Mouse (Mus musculus): ENCODE data around the gene Tmem91.

Gene Tmem91

DNA sequence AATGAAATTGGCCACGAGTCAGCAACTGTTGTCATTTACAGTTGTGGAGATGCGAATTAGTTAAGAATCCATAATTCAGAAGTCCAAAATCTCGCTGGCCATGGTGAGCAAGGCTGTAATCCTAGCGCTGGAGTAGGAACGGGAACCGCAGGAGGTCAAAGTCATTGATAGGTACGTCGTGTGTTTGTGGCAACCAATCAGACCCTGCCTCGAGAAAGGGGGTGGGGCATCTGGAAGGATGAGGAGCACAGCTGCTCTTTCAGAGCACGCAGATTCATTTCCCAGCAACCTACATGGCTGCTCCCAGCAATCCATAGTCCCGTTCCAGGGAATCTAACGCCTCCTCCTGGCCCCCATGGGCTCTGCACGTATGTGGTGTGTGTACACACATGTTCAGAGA is 24.9 kb upstream of the Tmem91 start:
- DNase-seq (ENCODE audit: low read depth, low spot score): no peak

DNA sequence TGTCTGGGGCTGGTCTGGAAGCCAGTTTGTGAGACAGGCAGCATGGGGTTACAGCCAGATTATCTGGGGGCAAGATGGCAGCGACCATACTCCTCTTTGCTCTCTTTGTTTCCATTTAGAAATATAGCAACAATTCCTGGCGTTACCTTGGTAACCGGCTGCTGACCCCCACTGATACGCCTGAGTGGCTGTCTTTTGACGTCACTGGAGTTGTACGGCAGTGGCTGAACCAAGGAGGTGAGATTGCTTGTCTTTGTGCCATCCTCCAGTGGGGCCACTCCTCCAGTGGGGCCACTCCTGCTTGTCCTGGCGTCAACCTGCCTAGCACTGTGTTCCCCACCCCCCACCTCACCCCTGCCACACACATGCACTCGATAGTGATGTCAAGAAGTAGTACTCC is 19.1 kb upstream of the Tmem91 start:
- no peak for DNase-seq (ENCODE audit: low read depth, low spot score)

DNA sequence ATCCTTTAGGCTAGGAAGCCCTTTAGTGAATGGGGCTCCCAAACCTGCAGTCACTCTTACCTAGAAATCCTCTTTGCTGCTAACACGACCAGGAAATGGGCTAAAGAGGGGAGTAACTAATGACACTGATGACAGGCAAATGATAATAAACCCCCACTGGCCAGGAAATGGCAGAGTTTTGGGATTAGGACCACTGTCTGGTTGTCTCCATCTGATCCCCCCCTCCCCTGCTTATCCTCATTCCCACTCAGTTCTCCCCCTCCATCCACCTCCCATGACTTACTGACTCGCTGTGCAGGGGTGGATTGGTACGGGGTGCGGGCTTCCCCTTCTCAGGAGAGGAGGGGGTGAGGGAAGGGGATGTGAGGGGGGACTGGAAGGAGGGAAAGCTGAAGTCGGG is 15.1 kb upstream of the Tmem91 start:
- DNase-seq (ENCODE audit: low read depth, low spot score): no peak

DNA sequence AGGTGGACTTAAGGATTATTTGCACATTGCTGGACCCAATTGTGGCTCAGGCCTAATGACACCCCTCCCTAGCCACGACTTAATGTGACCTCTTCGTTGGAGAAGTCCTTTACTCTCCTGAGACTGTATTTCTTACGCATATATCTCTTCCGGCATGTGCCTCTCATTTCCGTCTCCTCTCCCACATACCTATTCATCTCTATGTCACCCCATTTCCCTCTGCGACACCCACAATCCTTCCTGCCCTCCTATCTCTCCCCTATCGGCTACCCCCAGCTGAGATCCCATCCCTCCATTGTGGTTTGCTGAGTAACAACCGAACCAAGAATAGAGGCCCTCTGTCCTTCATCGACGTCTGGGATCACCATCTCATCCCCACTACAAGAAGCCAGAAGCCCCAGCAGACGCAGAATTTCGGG is 14.6 kb upstream of the Tmem91 start:
- DNase-seq (ENCODE audit: low read depth, low spot score): peak; percentile 77

GRCm38 (mm10) chr7:25688810-25689586 is 14.0 kb upstream of the Tmem91 start:
- DNase-seq (ENCODE audit: low read depth, low spot score): peak; percentile 92

GRCm38 (mm10) chr7:25687811-25688401 is 12.9 kb upstream of the Tmem91 start:
- DNase-seq (ENCODE audit: low read depth, low spot score): peak; percentile 66

DNA sequence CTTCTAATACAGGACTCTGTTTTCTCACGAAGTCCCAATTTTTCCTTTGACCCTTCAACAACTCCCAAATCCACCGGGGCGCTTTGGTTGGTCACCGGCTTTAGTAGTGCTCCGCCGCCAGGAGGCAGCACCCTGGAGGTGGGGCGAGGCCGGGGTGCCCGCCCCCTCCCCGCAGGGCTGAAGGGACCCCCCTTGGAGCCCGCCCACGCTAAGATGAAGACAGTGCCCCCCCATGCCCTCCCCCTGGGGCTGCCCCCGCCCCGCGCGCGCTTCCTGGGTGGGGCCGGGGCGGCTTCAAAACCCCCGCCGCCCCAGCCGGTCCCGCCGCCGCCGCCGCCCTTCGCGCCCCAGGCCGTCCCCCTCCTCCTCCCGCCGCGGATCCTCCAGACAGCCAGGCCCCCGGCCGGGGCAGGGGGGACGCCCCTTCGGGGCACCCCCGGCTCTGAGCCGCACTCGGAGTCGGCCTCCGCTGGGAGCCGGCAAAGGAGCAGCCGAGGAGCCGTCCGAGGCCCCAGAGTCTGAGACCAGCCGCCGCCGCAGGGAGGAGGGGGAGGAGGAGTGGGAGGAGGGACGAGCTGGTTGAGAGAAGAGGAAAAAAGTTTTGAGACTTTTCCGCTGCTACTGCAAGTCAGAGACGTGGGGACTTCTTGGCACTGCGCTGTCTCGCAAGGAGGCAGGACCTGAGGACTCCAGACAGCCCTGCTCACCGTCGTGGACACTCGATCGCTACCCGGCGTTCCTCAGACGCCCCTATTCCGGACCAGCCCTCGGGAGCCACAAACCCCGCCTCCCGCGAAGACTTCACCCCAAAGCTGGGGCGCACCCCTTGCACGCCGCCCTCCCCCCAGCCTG is 11.9 kb upstream of the Tmem91 start, which contains the start of gene Tgfb1:
Gene Tgfb1, plus strand, starts transcription at position 323 of the 852 bp plus-strand sequence.
- peak; percentile 94 for DNase-seq (ENCODE audit: low read depth, low spot score)

DNA sequence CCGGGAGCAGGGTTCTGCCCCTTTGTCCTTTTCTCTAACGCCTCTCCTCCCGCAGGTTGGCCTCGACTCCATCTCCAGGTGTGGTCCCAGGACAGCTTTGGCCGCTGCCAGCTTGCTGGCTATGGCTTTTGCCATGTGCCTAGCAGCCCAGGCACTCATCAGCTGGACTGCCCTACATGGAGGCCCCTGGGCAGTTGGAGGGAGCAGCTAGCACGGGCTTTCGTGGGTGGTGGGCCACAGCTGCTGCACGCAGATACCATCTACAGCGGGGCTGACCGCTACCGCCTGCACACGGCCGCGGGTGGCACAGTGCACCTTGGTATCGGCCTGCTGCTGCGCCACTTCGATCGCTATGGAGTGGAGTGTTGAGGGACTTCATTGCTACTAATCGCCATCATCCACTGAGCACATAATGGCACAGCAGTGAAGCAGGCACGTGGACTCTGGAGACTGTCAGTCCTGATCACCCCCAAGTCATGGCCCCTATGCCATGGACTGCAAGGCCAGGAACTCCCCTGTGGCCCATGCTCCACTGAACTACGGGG is 11.0 kb upstream of the Tmem91 start:
- DNase-seq (ENCODE audit: low read depth, low spot score): no peak

DNA sequence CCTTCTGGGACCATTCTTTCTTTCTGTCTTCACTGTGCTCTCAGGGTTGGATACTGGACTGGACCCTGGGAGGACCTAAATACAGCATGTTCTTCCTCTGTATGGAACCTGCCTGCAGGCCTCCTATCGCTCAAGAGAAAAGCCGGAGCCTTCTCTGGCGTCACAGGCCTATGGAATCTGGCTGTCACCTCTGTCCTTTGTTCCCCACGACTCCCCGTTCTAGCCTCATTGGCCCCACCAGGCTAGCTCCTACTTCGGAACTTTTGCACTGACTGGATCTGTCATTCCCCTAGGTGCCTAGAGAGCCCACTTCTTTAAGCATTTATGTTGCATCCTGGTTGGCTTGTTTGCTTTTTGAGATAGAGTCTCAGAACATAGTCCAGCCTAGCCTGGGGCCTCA is 9.7 kb upstream of the Tmem91 start:
- no peak for DNase-seq (ENCODE audit: low read depth, low spot score)

GRCm38 (mm10) chr7:25683474-25684180 is 8.7 kb upstream of the Tmem91 start:
- DNase-seq (ENCODE audit: low read depth, low spot score): peak; percentile 77

DNA sequence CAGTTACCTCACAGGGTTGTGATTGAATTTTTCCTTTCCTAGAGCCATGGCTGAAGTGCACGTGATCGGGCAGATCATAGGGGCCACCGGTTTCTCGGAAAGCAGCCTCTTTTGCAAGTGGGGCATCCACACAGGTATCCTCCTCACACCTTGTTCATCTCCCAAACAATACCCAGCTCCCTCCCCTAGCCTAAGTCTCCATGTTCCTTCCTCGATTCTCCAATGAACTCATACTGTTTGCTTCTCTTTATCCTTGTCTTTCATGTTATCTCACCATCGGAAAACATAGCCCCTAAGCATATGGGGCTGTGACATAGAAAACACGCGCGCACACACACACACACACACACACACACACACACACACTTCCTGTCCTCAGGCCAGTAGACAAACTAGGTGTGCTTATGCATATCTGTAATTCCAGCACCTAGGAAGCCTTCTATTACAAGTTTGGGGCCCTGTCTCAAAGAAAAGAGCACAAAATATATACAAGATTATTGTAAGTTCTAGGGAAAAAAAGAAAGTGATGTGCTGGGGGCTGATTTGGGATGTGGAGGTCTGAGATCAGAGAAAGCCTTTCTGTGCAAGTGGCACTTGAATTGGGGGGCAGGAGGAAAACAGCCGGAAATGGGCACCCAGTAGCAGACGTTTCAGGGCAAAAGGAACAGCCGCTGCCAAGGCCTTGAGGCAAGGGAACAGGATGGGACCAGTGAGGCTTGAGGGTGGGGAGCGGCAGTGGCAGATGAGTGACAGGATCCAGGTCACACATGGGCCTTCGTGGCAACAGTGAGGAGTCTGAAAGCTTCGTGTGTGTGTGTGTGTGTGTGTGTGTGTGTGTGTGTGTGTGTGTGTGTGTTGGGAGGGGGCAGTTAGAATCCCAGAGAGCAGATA is 6.6 kb upstream of the Tmem91 start:
- peak; percentile 65 for DNase-seq (ENCODE audit: low read depth, low spot score)

DNA sequence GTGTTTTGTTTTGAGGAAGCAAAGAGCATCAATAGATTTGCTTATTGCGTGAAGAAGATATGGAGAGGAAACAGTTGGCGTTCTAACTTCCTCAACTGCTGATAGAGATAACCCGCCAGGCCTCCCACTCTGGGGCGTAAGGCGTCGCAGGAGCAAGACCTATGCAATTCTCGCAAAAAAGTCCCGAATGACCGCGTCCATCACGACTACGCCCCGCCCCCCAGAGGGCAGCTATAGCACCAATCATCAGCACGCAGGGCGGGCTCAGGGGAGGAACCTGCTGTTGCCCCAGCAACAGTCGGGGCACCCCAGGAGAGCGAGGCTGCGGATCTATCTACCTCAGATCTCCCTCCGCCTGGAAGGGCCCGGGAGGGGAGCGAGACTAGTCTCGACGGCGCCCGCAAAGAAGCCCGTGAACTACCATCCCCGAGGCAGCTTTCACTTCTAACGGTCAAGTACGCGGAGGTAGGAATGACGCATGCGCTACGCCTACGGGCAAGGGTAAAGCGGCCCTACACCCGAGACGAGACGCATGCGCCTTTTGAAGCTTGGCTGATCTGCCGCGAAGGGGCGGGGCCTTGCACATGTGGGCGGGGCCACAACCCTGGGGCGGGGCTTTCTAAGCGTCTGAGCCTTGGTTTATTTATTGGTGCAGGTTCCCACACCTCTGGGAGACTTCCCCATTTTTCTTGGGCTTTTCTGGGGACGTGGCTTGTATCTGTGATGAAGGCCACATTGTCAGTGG is 5.7 kb upstream of the Tmem91 start, which contains the start of gene B9d2:
Gene B9d2, plus strand, starts transcription at position 267 of the 745 bp plus-strand sequence.
- peak; percentile 97 for DNase-seq (ENCODE audit: low read depth, low spot score)

DNA sequence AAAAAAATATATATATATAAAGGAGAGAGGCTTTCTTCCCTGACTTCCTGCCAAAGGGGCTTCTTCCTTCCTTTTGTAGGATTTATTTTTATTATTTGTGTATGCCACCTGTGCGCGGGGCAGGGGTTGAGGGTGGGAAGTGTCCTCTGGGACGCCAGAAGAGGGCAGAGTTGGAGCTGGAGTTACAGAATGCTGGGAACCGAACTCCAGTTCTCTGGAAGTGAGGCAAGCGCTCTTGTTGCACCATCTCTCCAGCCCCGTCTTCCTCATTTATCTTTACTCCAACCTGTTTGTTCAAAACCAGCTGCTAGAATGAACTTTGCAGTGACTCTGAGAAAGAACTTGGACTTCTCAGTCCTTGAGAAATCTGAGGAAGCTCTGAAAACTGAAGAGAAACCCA is 5.0 kb upstream of the Tmem91 start:
- no peak for DNase-seq (ENCODE audit: low read depth, low spot score)

- no peak for DNase-seq (ENCODE audit: low read depth, low spot score)
Observed at GRCm38 (mm10) chr7:25677013-25677412, 2.0 kb upstream of the Tmem91 start.

DNA sequence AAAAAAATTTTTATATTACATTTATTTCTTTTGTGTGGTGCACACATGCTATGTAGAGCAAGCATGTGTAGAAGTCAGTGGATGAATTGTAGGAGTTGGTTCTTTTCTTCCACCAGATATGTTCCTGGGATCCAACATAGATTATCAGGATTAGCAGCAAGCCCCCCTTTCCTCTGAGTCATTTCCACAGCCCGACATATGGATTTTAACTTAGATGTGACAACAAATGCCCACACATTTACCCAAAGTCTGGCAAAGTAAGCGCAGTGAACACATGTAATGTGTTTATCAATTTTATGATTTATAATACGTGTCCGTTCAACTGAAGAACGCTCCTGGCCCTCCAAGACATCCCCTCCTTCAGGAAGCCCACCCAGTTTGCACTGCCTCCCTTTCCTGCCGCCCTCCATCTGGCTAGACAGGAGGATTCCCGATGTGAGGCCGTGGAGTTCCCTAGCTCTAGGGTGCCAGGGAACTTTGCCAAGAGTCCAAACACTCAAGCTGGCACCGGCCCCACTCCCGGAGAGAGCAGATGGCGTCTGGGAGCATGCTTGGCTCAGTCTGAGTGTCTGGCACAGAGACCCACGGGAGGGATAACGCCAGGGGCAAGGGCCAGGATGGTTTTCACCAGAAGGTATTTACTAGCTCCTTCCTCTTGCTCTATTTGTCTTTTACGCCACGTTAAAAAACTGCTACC is 1.3 kb upstream of the Tmem91 start:
- DNase-seq (ENCODE audit: low read depth, low spot score): no peak

DNA sequence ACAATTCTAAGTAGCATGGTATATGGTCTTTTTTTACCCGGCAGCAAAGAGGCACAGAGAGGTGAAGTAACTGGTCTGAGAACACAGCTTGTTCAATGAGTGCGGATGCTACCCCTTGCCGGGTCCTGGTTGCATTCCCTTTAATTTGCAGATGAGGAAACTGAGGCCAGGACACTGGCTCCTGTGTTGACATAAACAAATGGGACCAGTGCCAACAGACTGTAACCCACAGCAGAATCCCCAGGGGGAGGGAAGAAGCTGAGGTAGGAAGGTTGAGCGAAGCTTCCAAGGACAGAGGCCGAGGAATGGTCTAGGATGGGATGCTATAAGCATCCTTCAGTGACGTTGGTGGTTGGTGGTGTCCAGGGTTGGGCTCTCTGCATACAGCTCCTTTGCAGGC is 439 bp upstream of the Tmem91 start:
- DNase-seq (ENCODE audit: low read depth, low spot score): no peak

GRCm38 (mm10) chr7:25674297-25674696 is 669 bp downstream of the Tmem91 start:
- peak; percentile 32 for DNase-seq (ENCODE audit: low read depth, low spot score)

DNA sequence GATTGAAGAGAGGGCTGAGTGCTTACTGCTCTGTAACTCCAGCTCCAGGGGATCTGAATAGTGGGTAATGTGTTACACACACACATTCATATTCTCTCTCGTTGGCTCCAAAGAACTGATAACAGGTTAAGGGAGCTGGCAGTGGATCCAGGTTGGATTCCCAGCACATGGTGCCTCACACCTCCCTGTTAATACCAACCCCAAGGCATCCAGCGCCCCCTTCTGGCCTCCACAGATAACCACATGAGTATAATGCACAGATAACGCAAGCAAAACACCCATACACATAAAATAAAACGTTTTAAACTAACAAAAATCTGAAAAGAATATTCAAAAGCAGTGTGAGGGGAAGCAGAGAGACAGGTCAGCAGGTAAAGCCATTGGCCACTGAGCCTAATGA is 2.5 kb downstream of the Tmem91 start:
- peak; percentile 41 for DNase-seq (ENCODE audit: low read depth, low spot score)

- DNase-seq (ENCODE audit: low read depth, low spot score): no peak
Observed at GRCm38 (mm10) chr7:25671686-25672085, 3.3 kb downstream of the Tmem91 start.
